Mouse (Mus musculus) adrenal gland, postnatal 14 days (tissue): ENCODE measurements at regions not wholly inside any gene's neighbourhood (a gene's known extent, or its start where the extent isn't known, plus 50 kb on each side); places are given as distances from the start of the nearest gene placed in this dataset.
A peak's percentile ranks its signal among the peaks of the same experiment; 100 is the strongest.

ENCODE experiments used
- DNase-seq: peaks from one replicate; pipeline ENCODE4 v3.0.0; 2021; ENCODE audit warnings: mixed read lengths

DNA sequence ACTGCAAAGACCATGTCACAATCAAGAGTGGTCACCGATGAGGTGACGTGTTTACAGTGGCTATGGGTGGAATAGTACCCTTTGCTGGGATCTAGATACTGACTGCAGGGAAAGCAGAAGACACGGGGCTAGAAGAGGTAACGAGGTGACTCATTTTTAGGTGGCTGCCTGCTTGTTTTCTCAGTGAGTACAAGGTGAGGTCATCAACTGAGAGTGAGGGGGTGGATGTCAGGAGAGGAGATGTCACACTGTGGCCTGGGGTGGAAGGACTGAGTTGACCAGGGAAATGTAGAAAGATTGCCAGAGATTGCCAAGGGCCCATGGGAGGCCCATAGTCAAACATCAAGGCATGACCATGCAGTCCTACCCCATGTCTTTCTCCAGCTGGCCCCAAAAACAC lies 166.4 kb upstream of the Sox9 start:
- DNase-seq, result no peak

DNA sequence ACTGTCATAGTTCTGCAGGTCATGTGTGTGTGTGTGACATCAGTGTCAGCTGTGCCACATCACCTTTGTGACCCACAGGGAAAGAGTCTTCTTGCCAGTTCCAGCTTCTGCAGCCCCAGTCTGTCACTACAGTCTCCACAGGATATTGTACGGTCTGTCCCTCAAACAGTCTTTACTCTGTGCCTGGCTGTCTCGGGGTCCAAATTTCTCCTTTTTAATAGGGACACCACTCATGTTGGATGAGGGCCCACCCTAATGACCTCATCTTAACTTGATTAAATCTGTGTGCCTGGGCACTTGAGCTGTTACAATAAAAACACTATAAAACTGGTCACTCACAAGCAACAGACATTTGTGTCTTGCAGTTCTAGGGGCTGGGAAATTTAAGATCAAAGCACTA lies 165.1 kb upstream of the Sox9 start:
- DNase-seq, result no peak

- peak; percentile 39 for DNase-seq
Observed at GRCm38 (mm10) chr11:112620916-112621315, 161.1 kb upstream of the Sox9 start.

DNA sequence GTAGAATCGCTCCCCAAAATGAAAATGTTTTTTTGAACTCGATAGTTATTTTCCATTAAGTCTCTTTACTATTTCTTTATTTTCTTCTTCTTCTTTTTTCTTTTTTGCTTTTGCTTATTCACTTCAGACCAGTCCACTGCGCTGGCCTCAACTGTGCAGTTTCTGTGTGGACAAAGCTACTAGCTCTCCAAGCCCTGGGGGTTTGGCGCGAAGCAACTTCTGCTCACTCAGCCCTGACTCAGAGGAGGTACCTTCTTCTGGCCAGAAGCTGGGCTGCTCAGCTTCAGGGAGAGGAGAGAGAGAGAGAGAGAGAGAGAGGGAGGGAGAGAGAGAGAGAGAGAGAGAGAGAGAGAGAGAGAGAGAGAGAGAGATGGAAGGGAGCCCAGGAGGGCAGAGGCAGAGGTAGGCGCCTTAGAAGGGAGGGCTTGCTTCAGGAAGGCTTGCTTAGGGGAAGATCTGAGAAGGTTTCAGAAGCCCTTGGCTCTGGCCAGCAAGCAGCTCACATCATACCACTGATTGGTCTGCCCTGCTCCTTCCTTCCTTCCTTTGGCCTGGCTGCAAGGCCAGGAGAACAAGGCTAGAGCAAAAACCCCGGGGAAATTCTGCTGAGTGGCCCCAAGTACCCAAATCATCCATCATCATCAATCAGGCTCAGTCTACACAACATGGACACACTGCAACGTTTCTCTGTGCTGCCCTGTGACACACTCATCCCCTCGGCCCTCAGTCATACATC lies 160.5 kb upstream of the Sox9 start:
- no peak for DNase-seq

DNA sequence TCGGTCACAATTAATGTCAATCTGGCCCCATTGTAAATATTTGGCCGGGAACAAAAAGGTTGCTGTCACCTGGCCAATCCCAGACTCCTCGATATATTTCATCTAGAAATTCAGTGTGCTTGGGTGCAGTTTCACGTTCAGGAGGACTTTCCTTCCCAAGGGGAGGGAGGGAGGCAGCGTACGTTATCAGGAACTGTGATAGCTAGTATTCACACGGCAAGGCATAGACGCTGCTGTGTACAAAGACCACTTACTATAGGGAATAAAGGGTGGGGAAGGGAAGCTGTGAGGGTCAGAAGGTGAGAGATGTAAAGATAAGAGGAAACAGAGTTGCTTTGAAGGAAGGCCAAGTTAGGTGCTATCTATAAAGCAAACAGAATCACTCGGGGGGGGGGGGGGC lies 132.7 kb upstream of the Sox9 start:
- no peak for DNase-seq

DNA sequence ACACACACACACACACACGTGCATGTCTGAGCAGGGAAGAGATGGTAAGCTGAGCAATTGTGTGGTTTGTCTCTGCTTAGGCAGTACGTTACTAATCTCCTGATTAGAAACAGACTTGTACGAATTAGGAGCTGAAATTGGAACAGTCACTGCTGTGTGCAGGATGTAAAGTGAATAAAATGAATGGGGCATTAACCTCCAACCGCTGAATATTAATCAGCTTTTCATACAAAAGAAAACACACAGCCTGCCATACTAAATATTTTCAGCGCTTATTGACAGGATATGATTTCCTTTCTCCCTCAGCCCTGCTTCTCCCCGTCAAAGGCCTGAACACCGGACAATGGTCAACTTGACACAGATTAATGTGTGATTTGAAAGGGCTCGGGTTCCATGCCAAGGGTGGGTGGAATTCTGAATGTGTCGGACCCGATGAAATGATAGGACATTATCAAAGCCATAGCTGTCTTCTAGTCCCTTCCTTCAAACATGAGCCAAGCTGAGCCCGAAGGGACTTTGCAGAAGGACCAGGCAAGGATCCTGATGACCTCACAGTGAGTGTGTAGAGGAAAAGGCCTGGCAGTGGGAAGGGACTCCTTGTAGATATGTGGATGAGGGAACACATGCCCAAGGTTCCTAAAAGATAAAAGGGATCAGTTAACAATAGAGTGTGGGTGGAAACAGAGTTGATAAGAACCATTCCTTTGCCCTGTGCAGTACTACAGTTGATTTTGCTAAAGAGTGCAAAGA lies 124.4 kb upstream of the Sox9 start:
- DNase-seq, result no peak

- DNase-seq, result no peak
Observed at GRCm38 (mm10) chr11:112659911-112660310, 122.1 kb upstream of the Sox9 start.

GRCm38 (mm10) chr11:112661426-112661825 lies 120.6 kb upstream of the Sox9 start:
- no peak for DNase-seq

DNA sequence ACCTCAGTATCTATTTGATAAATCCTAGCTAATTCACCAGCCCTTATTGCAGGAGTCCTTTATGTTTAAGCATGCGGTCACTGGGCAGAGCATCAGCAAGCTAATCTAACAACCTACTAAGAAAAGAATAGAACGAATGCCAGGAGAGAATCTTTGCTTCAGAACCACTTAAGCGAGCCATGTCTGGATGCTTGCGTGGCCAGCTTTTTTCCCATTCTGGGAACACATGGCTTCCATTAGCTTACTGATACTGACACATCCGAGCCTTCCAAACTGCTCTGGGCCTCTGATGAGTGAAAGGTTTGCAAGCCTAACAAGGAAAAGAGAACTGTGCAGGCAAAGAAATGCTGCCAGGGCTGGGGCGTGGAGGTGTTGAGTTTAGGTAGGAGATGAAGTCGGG lies 114.7 kb upstream of the Sox9 start:
- DNase-seq, result no peak

- no peak for DNase-seq
Observed at GRCm38 (mm10) chr11:112672086-112672485, 109.9 kb upstream of the Sox9 start.

DNA sequence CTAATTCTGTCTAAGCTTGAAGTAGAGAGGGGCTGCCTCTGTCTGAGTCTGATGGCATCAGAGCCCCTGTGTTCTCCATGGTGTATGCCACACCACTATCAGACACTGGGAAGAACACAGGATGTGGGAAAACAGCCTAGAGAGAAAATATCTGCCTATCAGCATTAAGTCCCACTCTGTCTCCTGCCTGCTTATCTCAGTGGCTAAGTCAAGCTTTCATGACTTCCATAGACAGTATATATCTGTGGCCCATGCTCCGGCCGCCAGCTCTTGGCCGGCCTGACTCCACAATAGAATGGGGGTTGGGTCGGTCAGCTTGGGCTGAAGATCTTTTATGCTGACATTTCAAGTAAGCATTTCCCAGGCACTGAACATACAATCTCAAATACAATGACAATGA lies 92.0 kb upstream of the Sox9 start:
- no peak for DNase-seq

DNA sequence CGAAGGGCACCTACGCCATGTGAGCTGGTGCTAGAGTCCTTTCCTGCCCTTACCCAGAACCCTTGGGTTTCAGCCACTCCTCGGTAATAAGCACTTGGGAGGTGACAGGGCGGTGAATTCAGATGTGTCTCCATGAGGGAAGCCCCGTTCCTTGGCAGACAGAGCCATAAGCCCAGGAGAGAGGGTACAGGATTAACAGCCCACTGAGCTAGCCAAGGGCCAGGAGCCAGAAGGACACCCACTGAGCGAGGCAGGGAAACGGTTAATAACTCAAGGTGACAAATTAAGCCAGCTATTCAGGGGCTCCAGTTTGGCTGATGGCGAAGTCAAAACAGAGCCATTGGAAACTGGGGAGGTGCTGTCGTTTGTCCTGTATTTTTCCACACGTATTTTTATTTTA lies 75.9 kb upstream of the Sox9 start:
- DNase-seq, result no peak

DNA sequence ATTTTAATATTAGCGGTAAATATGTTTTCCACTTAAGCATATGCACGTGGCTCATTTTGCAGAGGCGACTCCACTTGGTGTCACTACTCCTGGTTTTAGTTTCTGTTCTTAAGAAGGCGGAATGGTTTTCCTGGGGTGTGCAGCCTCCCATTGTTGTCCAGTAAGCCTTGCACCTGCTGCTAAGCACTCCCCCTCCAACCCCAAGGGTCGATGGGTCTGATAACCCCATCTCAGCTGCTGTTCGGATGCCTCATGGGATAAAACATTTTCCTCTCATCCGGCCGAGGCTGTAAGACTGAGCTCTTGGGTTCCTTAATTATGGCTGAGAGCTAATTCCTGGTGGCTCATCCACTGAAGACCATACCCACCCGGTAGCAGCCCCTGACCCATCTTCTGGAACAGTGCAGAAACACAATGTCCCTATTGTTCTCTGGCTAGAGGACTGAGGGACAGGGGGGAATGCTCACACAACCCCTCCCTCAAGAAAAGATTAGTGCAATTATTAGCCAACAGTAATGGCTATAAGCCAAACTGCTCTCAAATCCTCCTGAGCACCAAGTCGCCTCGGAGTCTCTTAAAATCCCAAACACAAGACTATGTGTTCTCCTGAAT lies 73.8 kb upstream of the Sox9 start:
- no peak for DNase-seq

DNA sequence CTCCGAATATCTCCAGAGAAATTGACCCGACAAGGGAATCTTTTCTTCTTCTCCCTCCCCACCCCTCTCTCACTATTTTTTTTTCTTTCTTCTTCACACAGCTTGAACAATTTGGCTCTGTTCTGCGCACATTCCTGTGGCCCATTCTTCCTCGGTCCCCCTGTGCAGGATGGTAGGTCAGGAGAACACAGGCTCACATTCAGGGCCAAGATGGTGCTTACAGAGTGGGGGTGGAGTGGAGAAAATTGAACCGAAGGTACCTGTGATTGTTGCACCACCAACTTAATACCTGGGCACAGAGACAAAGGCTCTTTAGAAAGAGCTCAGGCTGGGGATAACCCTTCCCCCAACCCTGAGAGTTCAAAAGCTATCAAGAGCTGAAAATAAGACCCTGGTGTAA lies 70.4 kb upstream of the Sox9 start:
- DNase-seq, result no peak

GRCm38 (mm10) chr11:112718547-112718946 lies 63.5 kb upstream of the Sox9 start:
- no peak for DNase-seq

GRCm38 (mm10) chr11:112720652-112721051 lies 61.4 kb upstream of the Sox9 start:
- DNase-seq, result no peak

DNA sequence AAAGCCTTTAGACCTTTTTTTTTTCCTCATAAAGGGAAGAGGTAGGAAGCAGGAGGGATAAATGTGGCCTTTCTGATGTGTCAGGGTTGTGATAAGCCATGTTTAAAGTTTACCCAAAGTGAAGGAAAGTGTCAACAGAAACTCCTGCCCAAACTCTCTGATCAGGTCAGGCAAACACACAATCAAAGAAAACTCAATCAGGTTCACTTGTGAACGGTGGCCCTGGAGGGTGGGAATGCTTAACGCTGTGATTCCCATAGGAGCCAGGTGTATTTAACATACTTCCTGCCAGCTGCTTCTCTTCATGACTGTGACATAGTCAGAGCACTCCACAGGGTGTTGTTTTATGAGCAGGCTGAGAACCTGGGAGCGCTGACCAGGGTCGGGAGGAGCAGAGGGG lies 59.1 kb upstream of the Sox9 start:
- DNase-seq, result no peak

- no peak for DNase-seq
Observed at GRCm38 (mm10) chr11:112728154-112728952, 53.7 kb upstream of the Sox9 start.
